In genomic region chr3:138489327-138490033, GRCm38 (mm10) we compare ENCODE assay signal across 8 mouse cellular contexts. TPM values are rescaled to one million over a fixed set of nuclear protein-coding genes. Genes with fewer than 3 reads are reported as not detected.
DNase-seq lines count a peak whose midpoint lies in the region; ATAC-seq and TF ChIP-seq lines count a peak whose summit lies in the region.

Metap1 (minus strand) TSS chr3:138489515.

- peak; percentile 42; the same call in 1 of the 2 replicates for TF ChIP-seq POLR2A in olfactory bulb, adult 2 months (IDR thresholded peaks at IDR 0.05; ENCODE audit: insufficient read depth, low read depth, low read length)
- TF ChIP-seq POLR2A in thymus, adult 2 months (IDR thresholded peaks at IDR 0.05; ENCODE audit: control insufficient read depth, extremely low read depth, insufficient read depth, low read length, poor library complexity): peak; percentile 67

- H3K9ac ChIP-seq in ES-E14 (ENCODE audit: insufficient read depth, low read depth, low read length, poor library complexity, severe bottlenecking): peak within 1 kb of the TSS; percentile 96
- H3K9ac ChIP-seq in forebrain, embryonic 16.5 days (replicated peaks; ENCODE audit: low read depth, low read length): peak within 1 kb of the TSS; percentile 79
- H3K9ac ChIP-seq in lung, embryonic 14.5 days: peak within 1 kb of the TSS; percentile 82

- no peak within 1 kb of the TSS; the same call in none of the 2 replicates for H3K27ac ChIP-seq in ES-E14 (ENCODE audit: insufficient read depth, low read depth, low read length, poor library complexity, severe bottlenecking)
- H3K27ac ChIP-seq in forebrain, embryonic 16.5 days (ENCODE audit: low read length): peak within 1 kb of the TSS; percentile 73
- H3K27ac ChIP-seq in layer of hippocampus, adult 2 months: peak within 1 kb of the TSS; percentile 85
- peak within 1 kb of the TSS; percentile 54; the same call in 1 of the 2 replicates for H3K27ac ChIP-seq in lung, embryonic 14.5 days (ENCODE audit: low read depth)
- no peak within 1 kb of the TSS for H3K27ac ChIP-seq in olfactory bulb, adult 2 months (ENCODE audit: insufficient read depth, low read depth, low read length)
- H3K27ac ChIP-seq in thymus, adult 2 months (ENCODE audit: control insufficient read depth, insufficient read depth, low read length): no peak within 1 kb of the TSS

- peak; percentile 77 for DNase-seq in ES-E14 (ENCODE audit: low read depth, low spot score)
- peak; percentile 95 for DNase-seq in cerebellum, adult 11-12 months
- DNase-seq in heart, postnatal 36 days: peak; percentile 97 to 98
- peak; percentile 94 to 98 for DNase-seq in layer of hippocampus, adult 2 months (ENCODE audit: low spot score in 2 of 2)
- DNase-seq in lung, embryonic 14.5 days: peak; percentile 96
- DNase-seq in thymus, adult 2 months: peak; percentile 98

- no peaks in the 10 kb centered on the region for H3K9me3 ChIP-seq in ES-E14 (ENCODE audit: control insufficient read depth, insufficient read depth, low read depth, low read length)
- H3K9me3 ChIP-seq in forebrain, embryonic 16.5 days (ENCODE audit: control insufficient read depth, low read length): no peaks in the 10 kb centered on the region
- no peaks in the 10 kb centered on the region; the same call in 1 of the 2 replicates for H3K9me3 ChIP-seq in lung, embryonic 14.5 days (ENCODE audit: low read depth, low read length)

- H3K27me3 ChIP-seq in forebrain, embryonic 16.5 days (replicated peaks; ENCODE audit: control insufficient read depth, insufficient read depth, low read length): no peaks in the 10 kb centered on the region
- no peaks in the 10 kb centered on the region for H3K27me3 ChIP-seq in lung, embryonic 14.5 days (ENCODE audit: insufficient read depth, low read length)
- no peaks in the 10 kb centered on the region for H3K27me3 ChIP-seq in thymus, adult 2 months (ENCODE audit: control insufficient read depth, insufficient read depth, low read length)

- ATAC-seq in forebrain, embryonic 16.5 days: peak; percentile 99
- peak; percentile 99 for ATAC-seq in lung, embryonic 14.5 days (ENCODE audit: insufficient read depth)

- peak; percentile 42 for TF ChIP-seq CTCF in layer of hippocampus, adult 2 months (conservative IDR thresholded peaks at IDR 0.05)
- no peak for TF ChIP-seq CTCF in lung, embryonic 14.5 days (IDR thresholded peaks at IDR 0.05; ENCODE audit: low read depth)
- TF ChIP-seq CTCF in olfactory bulb, adult 2 months (IDR thresholded peaks at IDR 0.05; ENCODE audit: insufficient read depth, low read depth, low read length): no peak
- peak; percentile 54; the same call in 1 of the 2 replicates for TF ChIP-seq CTCF in thymus, adult 2 months (IDR thresholded peaks at IDR 0.05; ENCODE audit: borderline replicate concordance, control insufficient read depth, extremely low read depth, insufficient read depth, low read length, poor library complexity)

- H3K36me3 ChIP-seq in ES-E14 (ENCODE audit: control insufficient read depth, insufficient read depth, low read length, poor library complexity, severe bottlenecking): peaks cover 5% of the 10 kb centered on the region; the same call in 1 of the 2 replicates
- H3K36me3 ChIP-seq in forebrain, embryonic 16.5 days (ENCODE audit: control insufficient read depth, insufficient read depth): peaks cover 2% of the 10 kb centered on the region; the same call in 1 of the 2 replicates
- peaks cover 16% of the 10 kb centered on the region for H3K36me3 ChIP-seq in lung, embryonic 14.5 days (ENCODE audit: insufficient read depth)
- H3K36me3 ChIP-seq in thymus, adult 2 months (ENCODE audit: control insufficient read depth, insufficient read depth, low read length): no peaks in the 10 kb centered on the region

- H3K4me2 ChIP-seq in forebrain, embryonic 16.5 days (ENCODE audit: low read length): peak within 1 kb of the TSS; percentile 84
- H3K4me2 ChIP-seq in lung, embryonic 14.5 days: peak within 1 kb of the TSS; percentile 84

- peaks cover 0 to 4% of the 10 kb centered on the region in 2 experiments; a peak in 1 of 4 replicates for H3K4me1 ChIP-seq in ES-E14 (ENCODE audit: control insufficient read depth in 2 of 2, insufficient read depth in 2 of 2, low read length in 2 of 2, poor library complexity in 1 of 2)
- H3K4me1 ChIP-seq in forebrain, embryonic 16.5 days (replicated peaks; ENCODE audit: control insufficient read depth, insufficient read depth, low read length): peaks cover 11% of the 10 kb centered on the region
- no peaks in the 10 kb centered on the region for H3K4me1 ChIP-seq in lung, embryonic 14.5 days (ENCODE audit: insufficient read depth)
- H3K4me1 ChIP-seq in olfactory bulb, adult 2 months (ENCODE audit: control insufficient read depth, insufficient read depth, low read length): no peaks in the 10 kb centered on the region
- H3K4me1 ChIP-seq in thymus, adult 2 months (replicated peaks; ENCODE audit: control insufficient read depth, insufficient read depth, low read length): no peaks in the 10 kb centered on the region; the same call in 1 of the 2 replicates

- intact Hi-C loops in heart, postnatal 36 days (cut with DNase I): loop anchor here (2.0 kb wide), 3 partner anchors 37 to 585 kb away; partner anchors contain the start of genes Eif4e and Rap1gds1

- in situ Hi-C loops in ES-E14 (cut with MboI; ENCODE audit: low sequenced_read_pairs in 2 of 2, unreplicated experiment in 2 of 2): no loop called here

- WGBS in forebrain, embryonic 16.5 days: under 1% methylated on average over 51 of the region's 65 CpGs
- under 1% methylated on average over 37 of the region's 65 CpGs for WGBS in lung, embryonic 14.5 days
- under 1% methylated on average over 42 of the region's 65 CpGs for WGBS in olfactory bulb, adult 2 months
- WGBS in thymus, adult 2 months: under 1% methylated on average over 58 of the region's 65 CpGs

- H3K4me3 ChIP-seq in ES-E14 (ENCODE audit: insufficient read depth in 1 of 2, low read depth in 1 of 2, low read length in 2 of 2, poor library complexity in 1 of 2, severe bottlenecking in 1 of 2): peak within 1 kb of the TSS; percentile 95 to 99
- peak within 1 kb of the TSS; percentile 55 for H3K4me3 ChIP-seq in forebrain, embryonic 16.5 days (replicated peaks; ENCODE audit: low read length)
- H3K4me3 ChIP-seq in layer of hippocampus, adult 2 months: peak within 1 kb of the TSS; percentile 77
- peak within 1 kb of the TSS; percentile 87 for H3K4me3 ChIP-seq in lung, embryonic 14.5 days (ENCODE audit: low read depth, low read length)
- H3K4me3 ChIP-seq in olfactory bulb, adult 2 months (ENCODE audit: insufficient read depth, low read depth, low read length): peak within 1 kb of the TSS; percentile 99
- peak within 1 kb of the TSS; percentile 68 for H3K4me3 ChIP-seq in thymus, adult 2 months (ENCODE audit: control insufficient read depth, insufficient read depth, low read length)

TF ChIP-seq in ES-E14, 5 proteins besides CTCF, POLR2A, EP300 and RAD21:
- no peak for TF ChIP-seq CHD2 (IDR thresholded peaks at IDR 0.05; ENCODE audit: low read depth, low read length)
- TF ChIP-seq HCFC1 (IDR thresholded peaks at IDR 0.05; ENCODE audit: borderline replicate concordance, insufficient read depth, low read length): 0 out of 2 replicates have a peak, but pooled peaks have one; percentile 47

RNA-seq across cellular contexts. Expression of gene Metap1, which starts in this region (rescaled TPM):
- total RNA-seq in ES-E14 (2012; rRNA removed): 50.8 and 67.7 TPM in 2 replicates
- 48.0 and 52.3 TPM in 2 replicates for polyA plus RNA-seq in forebrain, embryonic 16.5 days (2015; fragmentation: Nextera tagmentation; extraction: Ambion mirVana)
- total RNA-seq in heart, postnatal 36 days (2021): 10 to 100 TPM; 39.0 to 39.2 TPM
- total RNA-seq in layer of hippocampus, adult 2 months (2021): 10 to 100 TPM; 43.8 to 46.0 TPM
- 58.0 and 60.9 TPM in 2 replicates for polyA plus RNA-seq in lung, embryonic 14.5 days (2014; fragmentation: Nextera tagmentation; extraction: Ambion mirVana)
- polyA plus RNA-seq in olfactory bulb, adult 2 months (2012; ENCODE audit: insufficient read depth, insufficient read length, low replicate concordance, missing spikeins): not detected in 2 replicates
- 18.6 and 23.1 TPM in 2 replicates for polyA plus RNA-seq in thymus, adult 2 months (2012; rRNA removed)

Comparison
In these comparisons a context has a peak if more than half of its experiments do, and no peak if none do; other contexts are left out.
1. H3K27ac ChIP-seq: peak in forebrain, embryonic 16.5 days (single experiment), layer of hippocampus, adult 2 months (single experiment) and lung, embryonic 14.5 days (single experiment); none in ES-E14 (single experiment), olfactory bulb, adult 2 months (single experiment) and thymus, adult 2 months (single experiment).
2. CTCF ChIP-seq: peak in layer of hippocampus, adult 2 months (single experiment) and thymus, adult 2 months (single experiment); none in lung, embryonic 14.5 days (single experiment) and olfactory bulb, adult 2 months (single experiment).
3. Peak in every context shown above with its lines, with median percentiles within 50 percentile points of each other: DNase-seq, H3K4me3 ChIP-seq and H3K9ac ChIP-seq.